Mouse (Mus musculus) CH12.LX (cell line): ENCODE data around the gene Ccdc183.

Source experiments
- CHD1 ChIP-seq: IDR thresholded peaks from 2 replicates; pipeline ENCODE4 v1.6.1; 2012; ENCODE audit warnings: low read depth, low read length, improper control_type of control experiment, inconsistent platforms
- CHD2 ChIP-seq: IDR thresholded peaks from 2 replicates; pipeline ENCODE4 v1.6.1; 2011; ENCODE audit warnings: low read length, improper control_type of control experiment
- CTCF ChIP-seq, 2 experiments: IDR thresholded peaks in 1 of 2; conservative IDR thresholded peaks in 1 of 2; 2 replicates each; pipeline ENCODE4 v1.5.1; 2011 to 2012; ENCODE audit warnings: low read depth in 2 of 2, low read length in 2 of 2, improper control_type of control experiment in 1 of 2, inconsistent platforms in 1 of 2, mild to moderate bottlenecking in 1 of 2, moderate library complexity in 1 of 2
- EP300 ChIP-seq: IDR thresholded peaks from 2 replicates; pipeline ENCODE4 v1.6.1; 2011; ENCODE audit warnings: low read length, improper control_type of control experiment
- ETS1 ChIP-seq: conservative IDR thresholded peaks from 2 replicates; pipeline ENCODE4 v1.6.1; 2012; ENCODE audit warnings: low read depth, mild to moderate bottlenecking, inconsistent platforms, low read length, improper control_type of control experiment, moderate library complexity
- MAFK ChIP-seq: IDR thresholded peaks from 2 replicates; pipeline ENCODE4 v1.6.1; 2011; ENCODE audit warnings: low read length, improper control_type of control experiment; ENCODE audit not compliant: insufficient replicate concordance
- MAX ChIP-seq: IDR thresholded peaks from 2 replicates; pipeline ENCODE4 v1.6.1; 2011; ENCODE audit warnings: low read length, improper control_type of control experiment
- MXI1 ChIP-seq: IDR thresholded peaks from 2 replicates; pipeline ENCODE4 v1.6.1; 2011; ENCODE audit warnings: mild to moderate bottlenecking, low read depth, low read length, improper control_type of control experiment
- NELFE ChIP-seq: IDR thresholded peaks from 2 replicates; pipeline ENCODE4 v1.6.1; 2011; ENCODE audit warnings: low read depth, low read length, improper control_type of control experiment
- POLR2A ChIP-seq: IDR thresholded peaks from 2 replicates; pipeline ENCODE4 v1.6.1; 2011; ENCODE audit warnings: low read depth, mild to moderate bottlenecking, improper control_type of control experiment, low read length
- SIN3A ChIP-seq: IDR thresholded peaks from 2 replicates; pipeline ENCODE4 v1.6.1; 2012; ENCODE audit warnings: low read length, improper control_type of control experiment, inconsistent platforms
- TCF12 ChIP-seq: IDR thresholded peaks from 2 replicates; pipeline ENCODE4 v1.6.1; 2014; ENCODE audit warnings: low read depth, mild to moderate bottlenecking, inconsistent platforms, low read length, improper control_type of control experiment
- USF1 ChIP-seq: IDR thresholded peaks from 2 replicates; pipeline ENCODE4 v1.6.1; 2014; ENCODE audit warnings: low read depth, mild to moderate bottlenecking, inconsistent platforms, low read length, improper control_type of control experiment
- ZC3H11A ChIP-seq: IDR thresholded peaks from 2 replicates; pipeline ENCODE4 v1.6.1; 2012; ENCODE audit warnings: low read depth, mild to moderate bottlenecking, inconsistent platforms, low read length, improper control_type of control experiment

DNA sequence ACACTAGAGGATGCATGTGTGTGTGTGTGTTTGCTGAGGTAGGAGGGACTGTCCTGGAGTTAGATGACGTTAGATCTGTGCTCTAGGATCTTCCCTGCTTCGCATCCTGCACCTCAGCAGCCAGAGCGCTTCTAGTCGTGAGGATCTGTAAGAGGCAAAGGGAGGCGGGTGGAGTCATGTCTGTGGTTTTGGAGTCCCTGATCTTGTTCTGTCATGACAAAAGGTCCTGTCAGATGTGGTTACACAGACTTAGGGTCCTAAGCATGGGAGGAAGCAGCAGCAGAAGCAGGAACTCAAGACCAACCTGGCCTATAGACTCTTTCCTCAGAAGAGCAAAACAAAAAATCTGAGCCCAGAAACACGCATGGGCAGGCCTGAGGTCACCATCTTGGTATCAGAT, 2.9 kb upstream of the Ccdc183 start:
- TF ChIP-seq EP300 (no peak), MAFK (no peak), CTCF (conservative IDR thresholded peaks at IDR 0.05 in 1 of 2, IDR thresholded peaks at IDR 0.05 in 1 of 2; ENCODE audit: low read depth in 2 of 2, low read length in 2 of 2) (no peak), MAX (no peak), POLR2A (no peak), MXI1 (no peak), NELFE (no peak), CHD2 (no peak), SIN3A (no peak), USF1 (no peak), CHD1 (no peak), ETS1 (no peak), TCF12 (no peak), ZC3H11A (no peak)
